Mouse (Mus musculus): ENCODE measurements at regions not wholly inside any gene's neighbourhood (a gene's known extent, or its start where the extent isn't known, plus 50 kb on each side); places are given as distances from the start of the nearest gene placed in this dataset.

DNA sequence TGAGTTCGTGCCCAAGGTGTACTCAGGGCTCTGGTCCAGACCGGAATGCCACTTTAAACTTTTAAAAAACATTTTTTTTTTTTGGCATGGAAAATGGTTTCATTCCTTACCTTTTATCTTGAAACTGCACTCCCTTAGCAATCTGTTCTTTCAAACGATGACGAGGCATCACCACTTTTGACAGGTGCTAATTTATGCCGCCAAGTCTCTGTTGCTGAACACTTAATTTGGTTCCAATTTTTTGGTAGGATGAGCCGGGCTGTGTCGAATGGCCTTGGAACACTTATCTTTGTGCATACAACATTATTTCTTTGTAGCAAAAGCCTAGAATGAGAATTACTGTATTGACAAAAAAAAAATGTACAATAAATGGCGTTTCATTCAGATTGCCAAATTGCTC, 2590.5 kb upstream of the 5930422O12Rik start:
- Histone ChIP-seq H3K4me3 (no peak overlapping the region), H3K27me3 (ENCODE audit: control insufficient read depth, insufficient read depth, insufficient read length) (no peaks in the 10 kb centered on the region), H3K36me3 (ENCODE audit: control insufficient read depth, insufficient read depth) (no peaks in the 10 kb centered on the region), H3K79me2 (ENCODE audit: control insufficient read depth, insufficient read depth) (no peaks in the 10 kb centered on the region), H3K4me2 (ENCODE audit: low read depth) (no peak overlapping the region), H3ac (ENCODE audit: control insufficient read depth, insufficient read length) (no peak overlapping the region)
- TF ChIP-seq SRF (IDR thresholded peaks at IDR 0.05; ENCODE audit: control insufficient read depth, insufficient read length, low read depth), result no peak

DNA sequence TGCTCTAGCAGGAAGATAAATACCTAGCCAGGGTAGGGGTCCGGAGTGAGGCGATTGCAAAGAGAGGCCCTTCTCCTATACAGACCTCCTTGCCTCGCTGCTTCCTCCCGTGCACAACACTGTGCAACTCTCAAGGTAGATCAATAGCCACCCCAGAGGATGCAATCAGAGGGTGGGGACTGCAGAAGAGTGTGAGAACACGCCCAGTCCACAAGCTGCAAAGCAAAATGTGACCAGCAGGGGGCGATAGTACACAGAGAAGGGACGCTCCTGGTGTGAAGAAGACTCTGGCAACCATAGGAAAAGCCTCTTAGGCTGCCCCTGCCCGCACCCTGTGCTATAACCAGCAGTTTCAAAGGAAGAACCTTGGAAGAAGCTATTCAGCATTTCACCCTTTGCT, 2588.4 kb upstream of the 5930422O12Rik start:
- Histone ChIP-seq H3K4me3 (no peak overlapping the region), H3K79me2 (ENCODE audit: control insufficient read depth, insufficient read depth) (no peaks in the 10 kb centered on the region), H3K27me3 (ENCODE audit: control insufficient read depth, insufficient read depth, insufficient read length) (no peaks in the 10 kb centered on the region), H3K4me2 (ENCODE audit: low read depth) (no peak overlapping the region), H3K36me3 (ENCODE audit: control insufficient read depth, insufficient read depth) (no peaks in the 10 kb centered on the region), H3ac (ENCODE audit: control insufficient read depth, insufficient read length) (no peak overlapping the region)
- TF ChIP-seq MAX (IDR thresholded peaks at IDR 0.05; ENCODE audit: low read depth), result no peak
- no peak for TF ChIP-seq POLR2A (IDR thresholded peaks at IDR 0.05; ENCODE audit: insufficient read length, low read depth)
- TF ChIP-seq MYOG (IDR thresholded peaks at IDR 0.05; ENCODE audit: control insufficient read depth in 1 of 3, insufficient read depth in 1 of 3, insufficient read length in 2 of 3, low read depth in 2 of 3), result no peak
- TF ChIP-seq SRF (IDR thresholded peaks at IDR 0.05; ENCODE audit: control insufficient read depth, insufficient read length, low read depth), result no peak
- TF ChIP-seq POLR2AphosphoS2 (IDR thresholded peaks at IDR 0.05; ENCODE audit: insufficient read length, low read depth), result no peak
- no peak for TF ChIP-seq E2F4 (IDR thresholded peaks at IDR 0.05; ENCODE audit: insufficient read depth)
- no peak for TF ChIP-seq TCF3 (IDR thresholded peaks at IDR 0.05; ENCODE audit: insufficient read length, low read depth)
- TF ChIP-seq CEBPB (IDR thresholded peaks at IDR 0.05; ENCODE audit: insufficient read depth, poor library complexity, severe bottlenecking), result no peak

DNA sequence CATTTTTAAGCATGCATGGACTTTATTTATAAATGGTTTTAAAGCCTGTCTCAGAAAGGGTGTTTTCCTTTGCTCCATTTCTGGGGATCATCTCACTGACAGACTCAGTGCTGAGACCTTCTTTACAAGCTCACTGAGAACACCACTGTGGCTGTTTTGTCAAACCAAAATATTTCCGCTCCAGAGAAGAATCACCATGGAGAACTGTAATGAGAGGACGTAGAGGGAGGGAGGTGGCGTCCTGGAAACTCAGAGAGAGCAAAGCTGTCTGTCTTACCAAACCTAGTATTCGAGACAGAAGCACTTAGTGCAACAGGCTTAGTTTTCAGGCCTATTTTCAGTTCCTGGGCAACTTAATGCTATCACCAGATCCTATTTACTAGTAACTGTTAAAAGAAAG, 2565.5 kb upstream of the 5930422O12Rik start:
- no peak for TF ChIP-seq MYOD1 (IDR thresholded peaks at IDR 0.05; ENCODE audit: control insufficient read depth in 1 of 3, insufficient read length in 2 of 3, low read depth in 2 of 3)
- TF ChIP-seq REST (IDR thresholded peaks at IDR 0.05; ENCODE audit: insufficient read depth, insufficient read length), result no peak
- TF ChIP-seq CEBPB (IDR thresholded peaks at IDR 0.05; ENCODE audit: insufficient read depth, poor library complexity, severe bottlenecking), result no peak
- TF ChIP-seq POLR2AphosphoS2 (IDR thresholded peaks at IDR 0.05; ENCODE audit: insufficient read length, low read depth), result no peak
- no peak for TF ChIP-seq TCF3 (IDR thresholded peaks at IDR 0.05; ENCODE audit: insufficient read length, low read depth)
- TF ChIP-seq MAX (IDR thresholded peaks at IDR 0.05; ENCODE audit: low read depth), result no peak
- no peak for TF ChIP-seq POLR2A (IDR thresholded peaks at IDR 0.05; ENCODE audit: insufficient read length, low read depth)
- TF ChIP-seq MYOG (IDR thresholded peaks at IDR 0.05; ENCODE audit: control insufficient read depth in 1 of 3, insufficient read depth in 1 of 3, insufficient read length in 2 of 3, low read depth in 2 of 3), result no peak
- TF ChIP-seq SRF (IDR thresholded peaks at IDR 0.05; ENCODE audit: control insufficient read depth, insufficient read length, low read depth), result no peak
- TF ChIP-seq TCF12 (IDR thresholded peaks at IDR 0.05; ENCODE audit: insufficient read depth, poor library complexity, severe bottlenecking), result no peak
- TF ChIP-seq E2F4 (IDR thresholded peaks at IDR 0.05; ENCODE audit: insufficient read depth), result no peak
- TF ChIP-seq USF1 (IDR thresholded peaks at IDR 0.05; ENCODE audit: low read depth), result no peak
- H3K4me3 ChIP-seq, result no peak overlapping the region
- H3K4me2 ChIP-seq (ENCODE audit: low read depth), result no peak overlapping the region
- H3K27me3 ChIP-seq (ENCODE audit: control insufficient read depth, insufficient read depth, insufficient read length), result no peaks in the 10 kb centered on the region
- H3K36me3 ChIP-seq (ENCODE audit: control insufficient read depth, insufficient read depth), result no peaks in the 10 kb centered on the region
- no peaks in the 10 kb centered on the region for H3K79me2 ChIP-seq (ENCODE audit: control insufficient read depth, insufficient read depth)
- no peak overlapping the region for H3ac ChIP-seq (ENCODE audit: control insufficient read depth, insufficient read length)

DNA sequence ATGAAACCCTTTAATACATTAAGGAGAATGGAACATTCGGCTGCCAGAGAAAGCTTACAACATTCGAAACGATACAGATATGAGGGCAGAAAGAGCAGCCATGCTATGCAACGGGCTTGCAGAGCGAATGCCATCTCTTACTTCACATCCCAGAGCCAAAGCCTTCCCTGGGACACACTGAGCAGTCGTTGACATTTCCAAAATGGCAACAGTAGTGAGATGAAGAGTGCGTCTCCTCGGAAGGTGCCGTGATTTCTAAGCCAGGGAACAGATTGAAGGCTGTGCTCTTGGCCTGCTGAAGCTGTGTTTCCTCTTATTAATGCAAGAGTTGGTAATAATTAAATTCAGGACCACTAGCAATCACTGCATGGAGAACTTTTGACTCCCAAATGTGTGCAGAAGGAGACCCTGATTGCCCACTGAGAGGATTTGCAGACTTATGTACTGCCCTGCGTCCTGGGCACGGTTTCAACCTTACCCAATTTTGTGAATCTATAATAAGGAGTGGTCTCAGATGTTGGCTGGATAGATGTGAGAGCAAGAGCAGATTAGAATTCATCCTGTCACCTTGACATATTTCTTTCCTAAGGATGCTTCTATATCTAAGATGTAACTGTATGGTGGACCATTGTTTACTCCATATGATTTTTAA, 2522.3 kb upstream of the 5930422O12Rik start:
- no peak overlapping the region for H3ac ChIP-seq (ENCODE audit: control insufficient read depth, insufficient read length)
- no peaks in the 10 kb centered on the region for H3K27me3 ChIP-seq (ENCODE audit: control insufficient read depth, insufficient read depth, insufficient read length)
- TF ChIP-seq POLR2AphosphoS2 (IDR thresholded peaks at IDR 0.05; ENCODE audit: insufficient read length, low read depth) (no peak), MAX (IDR thresholded peaks at IDR 0.05; ENCODE audit: low read depth) (no peak), TCF12 (IDR thresholded peaks at IDR 0.05; ENCODE audit: insufficient read depth, poor library complexity, severe bottlenecking) (no peak), USF1 (IDR thresholded peaks at IDR 0.05; ENCODE audit: low read depth) (no peak), REST (IDR thresholded peaks at IDR 0.05; ENCODE audit: insufficient read depth, insufficient read length) (no peak), SRF (IDR thresholded peaks at IDR 0.05; ENCODE audit: control insufficient read depth, insufficient read length, low read depth) (no peak), TCF3 (IDR thresholded peaks at IDR 0.05; ENCODE audit: insufficient read length, low read depth) (no peak), MYOG (IDR thresholded peaks at IDR 0.05; ENCODE audit: control insufficient read depth in 1 of 3, insufficient read depth in 1 of 3, insufficient read length in 2 of 3, low read depth in 2 of 3) (no peak), CEBPB (IDR thresholded peaks at IDR 0.05; ENCODE audit: insufficient read depth, poor library complexity, severe bottlenecking) (no peak), E2F4 (IDR thresholded peaks at IDR 0.05; ENCODE audit: insufficient read depth) (no peak), POLR2A (IDR thresholded peaks at IDR 0.05; ENCODE audit: insufficient read length, low read depth) (no peak), MYOD1 (IDR thresholded peaks at IDR 0.05; ENCODE audit: control insufficient read depth in 1 of 3, insufficient read length in 2 of 3, low read depth in 2 of 3) (no peak)
- H3K36me3 ChIP-seq (ENCODE audit: control insufficient read depth, insufficient read depth), result no peaks in the 10 kb centered on the region
- no peak overlapping the region for H3K4me2 ChIP-seq (ENCODE audit: low read depth)
- H3K79me2 ChIP-seq (ENCODE audit: control insufficient read depth, insufficient read depth), result no peaks in the 10 kb centered on the region
- no peak overlapping the region for H3K4me3 ChIP-seq

DNA sequence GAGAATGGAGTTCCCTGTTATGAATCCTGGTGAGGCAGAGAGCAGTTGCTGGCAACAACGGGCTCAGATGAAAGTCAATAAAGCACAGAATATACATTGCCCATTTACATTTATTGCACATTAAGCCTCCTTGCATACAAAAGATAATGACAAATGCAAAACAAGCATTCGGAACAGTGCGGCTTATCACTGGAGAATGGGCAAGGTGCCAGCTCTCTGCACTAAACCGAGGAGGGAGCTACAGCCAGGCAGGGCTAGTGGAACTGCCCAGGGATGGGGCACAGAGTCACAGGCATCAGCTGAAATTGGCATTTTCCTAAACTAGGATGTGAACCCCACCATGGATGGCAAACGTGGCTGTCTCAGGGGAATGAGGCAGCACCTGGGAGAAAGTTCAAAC, 2514.8 kb upstream of the 5930422O12Rik start:
- Histone ChIP-seq H3K4me3 (no peak overlapping the region), H3ac (ENCODE audit: control insufficient read depth, insufficient read length) (no peak overlapping the region), H3K4me2 (ENCODE audit: low read depth) (no peak overlapping the region), H3K27me3 (ENCODE audit: control insufficient read depth, insufficient read depth, insufficient read length) (no peaks in the 10 kb centered on the region), H3K79me2 (ENCODE audit: control insufficient read depth, insufficient read depth) (no peaks in the 10 kb centered on the region), H3K36me3 (ENCODE audit: control insufficient read depth, insufficient read depth) (no peaks in the 10 kb centered on the region)
- TF ChIP-seq E2F4 (IDR thresholded peaks at IDR 0.05; ENCODE audit: insufficient read depth), result no peak
- TF ChIP-seq MAX (IDR thresholded peaks at IDR 0.05; ENCODE audit: low read depth), result no peak
- no peak for TF ChIP-seq MYOG (IDR thresholded peaks at IDR 0.05; ENCODE audit: control insufficient read depth in 1 of 3, insufficient read depth in 1 of 3, insufficient read length in 2 of 3, low read depth in 2 of 3)
- TF ChIP-seq CEBPB (IDR thresholded peaks at IDR 0.05; ENCODE audit: insufficient read depth, poor library complexity, severe bottlenecking), result no peak
- no peak for TF ChIP-seq USF1 (IDR thresholded peaks at IDR 0.05; ENCODE audit: low read depth)
